Mouse (Mus musculus) cerebellum, postnatal 4 days (tissue): ENCODE results near the gene Cfap157.

Experiments used
- DNase-seq, 2 experiments: peaks; one replicate each; pipeline ENCODE4 v3.0.0; 2022; ENCODE audit warnings: low spot score in 2 of 2, mixed read lengths in 1 of 2

Gene Cfap157

DNA sequence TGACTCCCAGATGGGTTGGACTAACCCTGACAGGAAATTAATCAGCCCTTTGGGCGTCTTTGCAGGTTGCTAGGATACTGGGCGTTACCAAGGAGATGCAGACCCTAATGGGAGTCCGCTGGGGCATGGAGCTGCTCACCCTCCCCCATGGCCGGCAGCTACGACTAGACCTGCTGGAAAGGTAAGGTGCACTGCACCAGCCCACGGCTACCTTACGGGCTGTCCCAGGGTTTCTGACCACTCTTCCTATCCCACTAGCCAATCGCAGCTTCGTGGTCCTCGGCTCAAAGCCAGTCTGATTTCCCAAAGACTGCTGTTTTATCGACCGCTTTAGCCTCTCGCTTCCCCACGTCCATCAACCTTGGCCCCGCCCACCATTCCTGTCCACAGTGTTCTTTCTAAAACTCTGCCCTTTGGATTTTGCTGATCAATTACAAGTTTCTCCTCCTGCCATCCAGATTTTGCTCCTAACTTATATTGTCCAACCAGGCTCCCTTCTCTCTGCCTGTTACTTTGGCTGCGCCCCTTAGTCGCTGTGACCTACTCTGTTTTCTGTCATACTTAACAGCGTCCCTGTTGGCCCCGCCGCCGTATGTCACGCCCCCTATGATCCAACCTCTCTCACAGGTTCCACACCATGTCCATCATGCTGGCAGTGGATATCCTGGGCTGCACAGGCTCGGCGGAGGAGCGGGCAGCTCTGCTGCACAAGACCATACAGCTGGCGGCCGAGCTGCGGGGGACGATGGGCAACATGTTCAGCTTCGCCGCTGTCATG, 33.2 kb downstream of the Cfap157 start:
- peak in 1 of 2 experiments; percentile 44 for DNase-seq

DNA sequence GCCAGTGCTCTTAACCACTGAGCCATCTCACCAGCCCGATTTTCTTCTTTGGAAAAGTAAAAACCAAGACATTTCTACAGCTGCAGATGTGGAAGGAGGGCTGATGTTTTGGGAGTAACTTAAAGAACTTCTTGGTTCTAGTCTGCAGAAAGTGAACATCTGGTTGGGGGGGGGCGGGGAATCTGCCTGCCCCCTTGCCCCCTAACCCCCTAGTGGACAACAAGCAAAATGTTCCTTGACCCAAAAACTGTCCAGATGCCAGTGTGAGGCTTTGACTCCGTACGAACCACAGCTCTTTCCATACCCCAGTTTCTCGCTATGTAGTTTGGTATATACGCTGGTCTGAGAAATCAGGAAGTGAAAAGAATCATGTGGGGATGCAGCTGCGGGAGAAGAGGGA, 34.0 kb downstream of the Cfap157 start:
- no peak for DNase-seq

DNA sequence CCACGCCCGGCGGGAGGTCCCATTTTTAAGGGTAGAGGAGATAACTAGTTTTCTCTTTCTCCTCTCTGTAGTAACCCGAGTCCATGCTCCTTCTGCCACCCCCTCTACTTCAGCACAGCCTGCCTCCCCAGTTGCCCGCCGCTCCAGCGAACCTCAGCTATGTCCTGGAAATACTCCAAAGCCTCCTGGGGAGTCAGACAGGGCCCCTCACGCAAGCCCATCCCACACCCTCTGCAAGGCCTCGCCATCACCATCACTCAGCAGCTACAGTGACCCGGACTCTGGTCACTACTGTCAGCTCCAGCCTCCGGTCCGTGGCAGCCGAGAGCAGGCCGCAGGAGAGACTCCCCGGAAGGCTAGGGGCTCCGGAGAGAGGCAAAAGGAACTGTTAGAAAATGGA, 35.1 kb downstream of the Cfap157 start:
- no peak for DNase-seq

DNA sequence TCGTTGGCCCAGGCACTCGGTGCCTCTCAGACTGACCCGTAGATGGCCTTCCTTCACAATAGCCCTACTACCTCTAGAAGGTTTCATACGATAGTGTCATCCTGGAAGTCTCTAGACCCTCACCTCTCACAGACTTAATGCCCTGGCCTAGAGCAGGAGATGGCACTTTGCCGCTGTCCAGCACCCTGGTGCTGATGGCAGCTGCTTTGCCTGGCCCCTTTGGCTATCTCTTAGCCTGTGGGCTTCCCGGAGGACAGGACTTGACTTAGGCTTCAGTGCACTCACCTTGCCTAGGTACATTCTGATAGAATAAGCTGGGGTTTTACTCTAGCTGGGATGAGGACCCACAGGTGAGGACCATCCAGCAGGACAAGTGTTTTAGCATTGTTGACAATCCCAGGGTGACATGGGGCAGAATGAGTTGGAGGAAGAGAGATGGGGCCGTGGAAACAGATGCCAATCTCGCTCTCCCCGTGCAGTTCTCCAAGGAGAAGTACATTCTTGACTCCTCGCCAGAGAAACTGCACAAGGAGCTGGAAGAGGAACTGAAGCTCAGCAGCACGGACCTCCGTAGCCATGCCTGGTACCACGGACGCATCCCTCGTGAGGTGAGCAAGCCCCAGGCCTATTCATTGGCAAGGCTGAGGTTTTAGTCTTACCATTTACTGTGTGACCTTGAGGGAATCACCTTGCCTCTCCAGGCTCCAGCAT, 39.8 kb downstream of the Cfap157 start:
- DNase-seq = no peak

DNA sequence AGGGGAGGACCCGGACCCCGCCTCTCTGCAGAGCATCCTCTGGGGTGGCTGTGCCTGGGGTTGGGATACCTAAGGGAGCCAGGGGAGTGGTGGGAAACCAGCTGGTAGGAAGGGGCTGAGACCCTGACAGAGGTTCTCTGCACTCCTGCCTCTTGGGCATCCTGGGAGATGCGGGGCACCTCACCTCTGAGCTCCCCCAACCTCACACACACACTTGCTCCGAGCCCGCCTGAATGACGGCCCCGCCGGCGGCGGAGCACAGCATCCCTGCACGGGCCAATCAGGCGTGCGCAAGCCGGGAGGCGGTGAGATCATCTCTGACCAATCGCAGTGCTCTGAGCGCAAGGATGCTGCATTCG, 42.1 kb downstream of the Cfap157 start:
- peak; percentile 63 to 75 for DNase-seq

DNA sequence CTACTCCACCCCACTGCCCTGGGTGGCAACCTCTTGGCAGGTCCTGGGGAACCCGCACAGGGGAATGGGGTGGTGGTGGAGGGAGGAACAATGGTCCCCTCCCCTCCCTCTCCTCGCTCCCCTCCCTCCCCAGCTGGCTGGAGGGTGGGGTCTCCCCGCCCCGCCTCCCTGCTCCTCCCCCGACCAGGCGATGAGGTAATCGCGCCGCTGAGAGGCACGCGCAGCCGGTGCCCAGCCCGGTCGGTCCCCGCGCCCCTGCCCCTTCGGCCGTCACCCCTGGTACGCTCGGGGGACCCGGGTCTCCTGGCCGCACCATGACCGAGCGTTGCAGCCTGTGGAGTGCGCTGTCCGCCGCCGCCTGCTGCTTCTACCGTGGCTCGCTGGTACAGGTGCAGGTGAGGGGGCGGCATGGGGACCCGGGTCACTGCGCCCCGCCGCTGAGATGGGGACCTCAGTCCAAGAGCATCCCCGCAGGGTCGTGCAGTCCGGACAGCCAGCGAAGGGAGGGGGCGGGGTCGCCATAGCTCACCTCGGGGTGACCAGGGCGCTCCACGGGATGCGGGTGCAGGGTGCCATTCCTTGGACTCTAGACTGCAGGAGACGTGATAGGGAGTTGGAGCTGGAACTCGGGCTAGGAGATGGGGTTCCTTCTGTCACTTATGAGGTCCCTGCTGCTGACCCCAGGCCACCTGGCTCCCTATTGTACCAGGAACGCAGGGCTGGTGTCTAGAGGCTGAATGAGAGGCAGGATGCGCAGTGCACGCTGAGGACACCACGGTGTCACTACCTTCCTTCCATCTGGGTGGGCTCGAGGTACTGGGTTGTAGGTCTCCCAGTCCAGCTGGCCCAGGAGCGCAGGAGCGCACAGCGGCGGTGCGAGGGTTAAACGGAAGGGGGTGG, 42.7 kb downstream of the Cfap157 start:
- peak; percentile 55 to 66 for DNase-seq

DNA sequence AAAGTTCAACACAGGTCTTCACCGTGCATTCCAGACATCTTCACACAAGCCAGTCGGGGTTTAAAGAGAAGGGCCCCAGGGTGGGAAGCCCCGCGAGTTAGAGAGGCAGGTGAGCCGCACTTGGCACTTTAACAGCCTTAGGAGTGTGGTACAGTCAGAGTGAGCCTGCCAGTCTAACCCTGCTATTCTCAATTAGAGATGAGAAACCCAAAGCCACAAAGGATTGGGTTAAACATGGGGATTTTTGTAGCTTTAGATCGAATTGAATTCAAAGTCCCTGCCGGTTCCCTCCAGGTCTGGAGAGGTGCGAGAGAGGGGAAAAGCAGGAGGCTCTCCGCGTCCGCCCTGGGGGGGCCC, 43.3 kb downstream of the Cfap157 start, which contains the start of gene 6330409D20Rik:
6330409D20Rik (minus strand) TSS at position 101 of the 357 bp plus-strand sequence.
- DNase-seq = no peak

DNA sequence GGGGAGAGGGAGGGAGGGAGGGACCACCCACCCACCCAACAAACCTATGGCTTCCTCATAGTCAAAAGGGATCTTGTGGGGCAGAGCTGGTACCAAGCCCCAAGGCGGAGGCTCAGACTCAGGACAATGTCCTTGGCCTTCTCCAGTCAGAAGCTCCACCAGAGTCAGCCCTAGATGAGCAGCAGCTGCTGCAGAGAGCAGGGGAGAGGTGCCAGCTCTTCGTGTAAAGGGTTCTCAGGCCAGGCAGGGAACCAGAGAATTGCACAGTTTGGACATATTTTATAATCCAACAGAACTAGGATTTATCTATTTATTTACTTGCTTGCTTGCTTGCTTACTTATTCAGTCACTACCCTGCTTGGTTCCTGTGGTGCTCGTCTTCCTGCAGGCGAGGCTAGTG, 44.9 kb downstream of the Cfap157 start:
- no peak for DNase-seq

DNA sequence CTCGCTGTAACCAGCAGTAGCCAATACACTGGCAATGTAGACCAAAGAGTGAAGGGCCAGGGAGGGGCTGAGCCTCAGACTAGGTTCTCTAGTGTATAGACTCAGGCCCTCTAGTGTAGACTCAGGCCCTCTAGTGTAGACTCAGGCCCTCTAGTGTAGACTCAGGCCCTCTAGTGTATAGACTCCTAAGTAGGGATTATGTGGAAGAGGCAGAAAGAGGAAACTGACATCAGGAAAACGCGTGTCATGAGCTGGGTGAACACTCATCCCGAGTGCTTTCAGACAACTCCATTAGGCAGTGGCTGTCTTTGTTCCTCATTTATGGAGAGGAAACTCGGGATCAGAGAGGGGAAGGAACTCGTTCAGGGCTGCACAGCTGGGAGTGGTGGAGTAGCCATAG, 47.2 kb downstream of the Cfap157 start:
- no peak for DNase-seq

DNA sequence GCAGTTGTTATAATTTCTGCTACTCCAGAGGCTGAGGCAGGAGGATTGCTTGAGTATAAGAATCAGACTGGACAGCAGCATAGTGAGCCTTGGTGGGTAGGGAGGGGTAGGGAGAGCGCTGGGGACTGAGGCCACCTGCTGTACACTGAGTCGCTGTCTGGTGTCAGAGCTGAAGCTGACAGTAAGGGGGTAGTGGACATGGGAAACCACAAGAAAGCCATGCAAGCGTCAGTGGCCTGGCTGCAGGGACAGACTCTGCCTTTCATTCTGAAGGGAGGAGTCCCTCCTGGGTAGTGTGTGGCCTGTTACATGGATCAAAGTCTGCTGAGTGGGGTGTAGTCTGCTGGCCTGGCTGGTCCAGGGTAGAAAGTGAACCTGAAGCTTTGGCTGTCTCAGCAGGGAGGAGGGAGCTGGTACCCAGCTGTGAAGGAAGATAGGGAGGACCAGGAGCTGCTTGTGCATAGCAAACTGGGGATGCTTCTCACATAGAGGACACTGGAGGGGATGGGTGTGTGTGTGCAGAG, 47.9 kb downstream of the Cfap157 start:
- DNase-seq = no peak

DNA sequence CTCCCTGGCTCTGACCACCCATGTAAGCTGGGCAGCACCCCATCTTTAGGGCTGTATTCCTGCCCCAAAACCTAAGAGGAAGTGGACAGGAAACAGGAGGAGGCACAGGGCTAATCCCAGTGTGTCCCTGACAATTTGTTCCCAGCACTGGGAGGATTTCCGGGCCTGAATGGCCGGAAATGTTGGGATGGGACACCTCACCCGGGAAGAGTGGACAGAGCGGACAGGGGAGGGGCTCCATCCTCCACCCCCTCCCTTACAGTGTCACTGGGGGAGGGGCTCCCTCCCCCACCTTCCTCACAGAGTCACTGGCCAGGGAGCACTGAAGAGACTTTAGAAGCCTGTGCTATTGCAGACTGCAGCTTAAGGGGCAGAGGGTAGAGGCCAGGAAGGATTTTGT, 49.3 kb downstream of the Cfap157 start:
- no peak for DNase-seq

DNA sequence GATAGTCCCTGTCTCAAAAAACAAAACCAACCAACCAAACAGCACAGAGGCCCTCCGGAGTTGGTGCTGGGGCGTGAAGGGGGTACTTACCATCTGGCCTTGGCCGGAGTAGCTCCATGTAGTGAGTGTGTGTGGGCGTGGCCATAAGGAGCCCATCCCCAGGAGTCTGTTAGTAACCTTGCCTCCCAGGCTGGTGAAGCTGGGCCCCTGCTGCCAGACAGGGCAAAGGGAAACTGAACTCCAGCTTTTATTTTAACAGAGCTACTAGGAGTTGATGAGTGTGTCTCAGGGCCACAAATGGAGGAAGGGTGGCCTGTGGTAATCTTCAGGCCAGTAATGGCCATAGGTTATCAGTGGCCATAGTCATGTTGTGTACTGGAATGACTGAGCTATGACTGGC, 49.7 kb downstream of the Cfap157 start:
- DNase-seq = no peak

DNA sequence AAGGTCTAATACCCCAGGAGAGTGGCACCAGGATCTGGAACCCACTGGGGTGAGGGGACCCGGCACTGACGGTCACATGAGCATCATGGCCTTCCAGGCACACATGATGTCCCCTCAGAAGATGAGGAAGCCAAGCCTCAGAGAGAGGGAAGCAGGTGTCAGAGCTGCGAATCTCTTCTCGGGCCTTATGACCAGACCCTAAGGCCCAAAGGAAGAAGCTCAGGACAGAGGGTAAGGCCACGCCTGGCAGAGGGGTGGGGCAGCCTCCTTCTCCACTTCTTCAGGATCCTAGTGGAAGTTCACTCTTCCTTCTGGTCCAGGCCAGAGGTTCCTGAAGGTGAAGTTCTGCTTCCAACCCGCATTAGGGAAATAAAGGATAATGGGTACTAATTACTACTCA, 51.5 kb downstream of the Cfap157 start:
- DNase-seq = no peak

DNA sequence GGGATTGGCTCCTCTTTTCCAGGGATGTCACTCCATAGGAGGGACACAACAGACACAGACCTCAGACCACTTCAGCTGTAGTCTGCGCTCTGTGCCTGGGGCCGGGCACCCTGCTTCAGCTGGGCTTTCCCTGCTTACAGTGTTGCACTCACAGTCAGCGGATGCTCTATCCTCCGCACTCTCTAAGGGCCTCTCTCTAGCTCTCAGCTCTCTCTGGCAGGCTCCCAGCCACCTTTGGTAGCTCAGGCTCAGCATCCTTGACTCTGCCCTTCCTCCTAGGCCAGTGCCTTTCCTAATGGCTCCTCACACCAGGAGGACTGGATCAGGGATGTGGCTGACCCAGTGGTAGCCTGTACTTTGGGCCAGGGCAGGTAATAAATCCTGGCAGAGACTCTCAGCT, 52.3 kb downstream of the Cfap157 start:
- DNase-seq = no peak

DNA sequence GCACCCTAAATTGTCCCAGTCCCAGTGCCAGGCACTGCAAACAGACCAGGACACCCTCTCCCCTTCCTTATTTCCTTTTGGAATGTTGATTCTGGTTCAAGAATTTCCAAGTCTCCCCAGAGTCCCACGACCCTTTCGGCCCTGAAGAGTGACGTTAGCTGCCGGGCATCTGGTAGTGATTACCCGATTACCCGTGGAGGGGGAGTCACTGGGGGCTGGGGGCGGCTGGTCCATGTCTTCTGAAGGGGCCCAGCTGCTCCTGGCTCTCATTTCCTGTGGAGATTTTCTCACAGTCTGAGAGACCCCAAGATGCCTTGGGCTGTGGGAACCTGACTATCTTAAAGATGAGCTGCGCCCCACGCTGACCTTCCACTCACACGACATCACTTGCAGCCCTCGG, 53.4 kb downstream of the Cfap157 start:
- DNase-seq = no peak

DNA sequence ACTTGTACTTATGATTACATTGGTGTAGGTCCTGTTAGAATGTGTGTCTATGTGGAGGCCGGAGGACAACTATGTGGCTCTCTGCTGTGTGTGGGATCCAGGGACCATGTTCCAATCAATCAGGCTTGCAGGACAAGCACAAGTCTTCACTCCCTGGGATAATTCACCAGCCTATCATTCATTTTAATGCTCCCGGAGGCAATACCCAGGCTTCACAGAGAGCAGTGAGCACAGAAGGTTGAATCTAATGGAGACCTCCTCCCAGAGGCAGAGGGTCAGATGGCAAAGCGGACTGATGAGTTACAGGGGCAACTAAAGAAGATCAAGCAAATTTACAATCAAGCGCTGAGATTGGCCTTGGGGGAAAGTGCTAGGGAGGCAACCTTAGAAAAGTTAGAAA, 54.7 kb downstream of the Cfap157 start:
- DNase-seq = no peak

DNA sequence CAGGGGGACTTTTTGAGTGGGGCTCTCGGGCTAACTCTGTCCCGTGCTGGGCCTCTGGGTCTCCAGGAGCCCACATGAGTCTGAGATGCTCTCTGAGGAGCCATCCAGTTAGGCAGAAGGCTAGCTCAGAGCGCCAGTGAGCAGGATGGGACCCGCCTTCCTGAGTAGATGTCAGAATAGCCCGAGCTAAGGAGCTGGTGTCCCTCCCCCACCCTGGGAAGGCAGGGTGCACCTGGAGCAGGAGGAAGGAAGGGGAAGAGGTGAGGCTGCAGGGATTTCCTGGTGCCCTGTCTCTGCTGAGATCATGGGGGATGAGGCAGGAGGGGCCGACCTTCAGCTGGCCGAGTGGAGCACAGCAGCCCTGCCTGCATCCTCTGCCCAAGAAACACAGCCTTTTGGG, 55.8 kb downstream of the Cfap157 start:
- no peak for DNase-seq

DNA sequence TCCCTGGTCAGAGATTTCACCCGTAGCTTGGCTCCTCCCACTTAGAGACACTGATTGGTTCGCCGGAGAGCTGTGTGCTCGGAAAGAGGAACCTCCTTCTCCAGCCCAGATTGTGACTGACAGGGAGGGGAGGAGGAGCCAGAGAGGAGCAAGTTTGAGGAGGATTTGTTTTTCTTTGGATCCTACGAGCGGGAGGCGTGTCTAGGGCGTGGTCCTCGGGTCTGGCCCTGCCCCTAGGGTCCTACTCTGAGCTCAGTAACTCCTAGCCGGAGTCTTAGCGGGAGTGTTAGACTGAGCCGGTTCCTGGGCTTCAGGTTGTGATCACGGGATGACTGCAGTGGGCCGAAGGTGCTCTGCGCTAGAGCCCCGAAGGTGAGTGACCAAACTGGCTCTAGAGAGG, 56.8 kb downstream of the Cfap157 start:
- DNase-seq = peak; percentile 48 to 76
